Mouse (Mus musculus): ENCODE measurements around the gene Rere.
A peak's percentile ranks its signal among the peaks of the same experiment; 100 is the strongest.

Rere gene

DNA sequence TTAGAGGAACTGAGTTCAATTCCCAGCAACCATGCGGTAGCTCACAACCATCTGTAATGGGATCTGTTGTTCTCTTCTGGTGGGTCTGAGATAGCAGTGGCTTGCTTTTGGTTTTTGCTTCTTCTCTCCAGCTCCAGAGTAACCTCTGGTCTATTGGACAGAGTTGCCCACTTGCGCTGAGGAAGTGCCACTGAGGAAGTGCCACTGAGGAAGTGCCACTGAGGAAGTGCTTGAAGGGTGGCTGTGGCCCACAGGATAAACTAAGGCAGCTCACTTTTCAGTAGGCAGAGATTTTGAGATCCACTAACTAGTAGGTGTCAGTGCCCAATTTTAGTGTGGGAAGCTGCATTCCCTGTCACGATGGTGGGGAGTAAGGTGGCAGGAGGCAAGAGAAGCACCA, 327.2 kb downstream of the Rere start:
- DNase-seq (ENCODE audit: low read depth): no peak

DNA sequence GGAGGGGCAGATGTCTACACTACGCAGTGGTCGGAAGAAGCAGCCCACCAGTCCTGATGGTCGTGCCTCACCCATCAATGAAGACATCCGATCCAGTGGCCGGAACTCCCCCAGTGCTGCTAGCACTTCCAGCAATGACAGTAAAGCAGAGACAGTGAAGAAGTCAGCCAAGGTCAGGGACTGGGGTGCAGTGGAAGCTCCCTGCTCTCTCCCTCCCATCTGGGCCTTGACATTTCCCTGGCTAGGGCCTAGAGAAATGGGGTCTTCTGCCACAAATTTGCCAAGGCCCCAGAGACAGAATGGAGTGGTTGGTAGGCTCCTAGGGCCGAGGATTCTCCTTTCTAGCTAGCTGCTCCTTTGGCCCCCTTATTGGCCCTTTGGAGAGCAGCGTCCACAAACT, 332.3 kb downstream of the Rere start:
- no peak for DNase-seq (ENCODE audit: low read depth)

DNA sequence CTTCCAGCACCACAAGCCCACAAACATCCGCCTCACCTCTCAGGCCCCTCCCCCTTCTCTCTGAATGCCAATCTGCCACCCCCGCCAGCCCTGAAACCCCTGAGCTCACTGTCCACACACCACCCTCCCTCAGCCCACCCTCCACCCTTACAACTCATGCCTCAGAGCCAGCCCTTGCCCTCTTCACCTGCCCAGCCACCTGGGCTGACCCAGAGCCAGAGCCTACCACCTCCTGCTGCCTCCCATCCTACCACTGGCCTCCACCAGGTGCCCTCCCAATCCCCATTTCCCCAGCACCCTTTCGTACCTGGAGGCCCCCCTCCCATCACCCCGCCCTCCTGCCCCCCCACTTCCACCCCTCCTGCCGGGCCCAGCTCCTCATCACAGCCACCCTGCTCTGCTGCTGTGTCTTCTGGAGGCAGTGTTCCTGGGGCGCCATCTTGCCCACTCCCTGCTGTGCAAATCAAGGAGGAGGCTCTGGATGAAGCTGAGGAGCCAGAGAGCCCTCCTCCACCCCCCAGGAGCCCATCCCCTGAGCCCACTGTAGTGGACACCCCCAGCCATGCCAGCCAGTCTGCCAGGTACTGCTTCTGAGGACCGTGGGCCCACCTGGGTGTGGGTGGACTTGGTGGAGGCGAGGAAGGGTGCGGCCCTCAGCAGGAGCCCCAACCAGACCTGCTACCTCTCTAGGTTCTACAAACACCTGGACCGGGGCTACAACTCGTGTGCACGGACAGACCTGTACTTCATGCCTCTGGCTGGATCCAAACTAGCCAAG, 334.0 kb downstream of the Rere start:
- no peak for DNase-seq (ENCODE audit: low read depth)

DNA sequence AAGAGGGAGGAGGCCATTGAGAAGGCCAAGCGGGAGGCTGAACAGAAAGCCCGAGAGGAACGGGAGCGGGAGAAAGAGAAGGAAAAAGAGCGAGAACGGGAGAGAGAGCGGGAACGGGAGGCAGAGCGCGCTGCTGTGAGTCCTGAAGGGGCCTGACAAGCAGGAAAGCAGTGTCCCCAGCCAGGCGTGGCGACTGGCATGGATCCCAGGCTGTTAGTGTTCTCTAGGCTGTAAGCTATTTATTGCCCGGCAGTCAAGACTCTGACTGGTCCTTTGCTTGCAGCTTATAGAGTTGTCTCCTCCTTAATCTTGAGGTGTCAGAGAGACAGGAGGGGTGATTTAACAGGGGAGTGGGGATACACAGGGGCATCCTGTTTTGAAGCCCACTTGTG, 334.6 kb downstream of the Rere start:
- DNase-seq (ENCODE audit: low read depth): no peak

DNA sequence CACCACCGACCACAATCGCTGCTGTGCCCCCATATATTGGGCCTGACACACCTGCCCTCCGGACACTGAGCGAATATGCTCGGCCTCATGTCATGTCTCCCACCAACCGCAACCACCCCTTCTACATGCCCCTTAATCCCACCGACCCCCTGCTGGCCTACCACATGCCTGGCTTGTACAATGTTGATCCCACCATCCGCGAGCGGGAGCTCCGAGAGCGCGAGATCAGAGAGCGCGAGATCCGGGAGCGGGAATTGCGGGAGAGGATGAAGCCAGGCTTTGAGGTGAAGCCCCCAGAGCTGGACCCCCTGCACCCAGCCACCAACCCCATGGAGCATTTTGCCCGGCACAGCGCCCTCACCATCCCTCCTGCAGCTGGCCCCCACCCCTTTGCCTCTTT, 335.4 kb downstream of the Rere start:
- no peak for DNase-seq (ENCODE audit: low read depth)

DNA sequence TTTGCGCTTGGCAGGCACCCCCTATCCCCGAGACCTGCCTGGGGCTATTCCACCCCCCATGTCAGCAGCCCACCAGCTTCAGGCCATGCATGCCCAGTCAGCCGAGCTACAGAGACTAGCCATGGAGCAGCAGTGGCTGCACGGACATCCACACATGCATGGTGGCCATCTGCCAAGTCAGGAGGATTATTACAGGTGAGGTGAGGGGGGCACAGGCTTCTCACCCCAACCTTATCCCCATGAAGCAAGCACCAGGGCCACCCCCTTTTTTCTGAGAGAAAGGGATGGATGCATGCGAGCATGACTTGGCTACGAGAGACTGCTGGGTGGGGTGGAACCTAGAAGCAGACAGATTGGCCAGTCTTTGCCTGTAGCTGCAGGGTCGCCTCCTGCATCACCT, 337.6 kb downstream of the Rere start:
- DNase-seq (ENCODE audit: low read depth): no peak

DNA sequence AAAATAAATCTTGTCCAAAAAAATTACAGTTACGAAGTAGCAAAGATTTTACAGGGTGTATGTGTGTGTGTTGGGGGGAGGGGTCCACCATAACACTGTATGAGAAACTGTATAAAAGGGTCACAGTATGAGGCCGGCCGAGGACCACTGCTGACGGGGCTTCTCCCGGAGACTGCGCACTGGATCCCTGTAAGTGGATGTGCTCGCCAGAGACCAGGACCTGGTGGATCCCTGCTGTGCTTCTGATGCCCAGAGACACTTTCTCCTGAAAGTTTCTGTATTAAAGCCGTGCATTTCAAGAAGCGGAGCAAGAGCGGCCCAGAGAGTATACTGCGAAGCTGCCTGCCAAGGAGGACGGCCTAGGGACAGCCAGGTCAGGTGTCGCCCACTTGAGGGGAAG, 341.2 kb downstream of the Rere start:
- DNase-seq (ENCODE audit: low read depth): no peak

DNA sequence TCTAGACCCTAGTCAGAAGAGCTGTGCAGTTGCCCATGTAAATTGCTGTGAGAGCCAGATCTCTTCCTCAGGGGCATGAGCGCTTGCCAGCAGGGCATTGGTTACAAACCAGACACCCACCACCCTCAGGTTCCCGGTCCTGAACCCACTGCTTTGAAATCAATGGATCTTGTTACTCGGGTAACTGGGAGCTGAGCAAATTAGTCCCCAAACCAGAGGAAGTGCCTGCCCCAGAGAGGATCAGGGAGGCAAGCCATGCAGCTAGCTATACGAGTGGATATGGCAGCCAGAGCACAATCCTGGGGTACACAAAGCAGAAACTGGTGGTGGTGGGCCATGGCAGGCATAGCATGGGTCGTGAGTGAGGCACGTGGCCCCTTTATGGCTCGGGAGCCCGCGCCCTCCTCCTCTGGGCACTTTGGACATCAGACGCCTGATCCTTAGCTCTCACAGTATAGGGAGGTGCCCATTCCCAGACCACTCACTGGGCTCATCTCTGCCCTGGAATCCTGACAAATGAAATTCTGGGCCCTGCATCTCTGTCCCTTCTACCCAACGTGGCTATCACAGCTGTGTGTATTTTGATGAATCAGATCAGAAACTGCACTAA, 342.9 kb downstream of the Rere start:
- no peak for DNase-seq (ENCODE audit: low read depth)

DNA sequence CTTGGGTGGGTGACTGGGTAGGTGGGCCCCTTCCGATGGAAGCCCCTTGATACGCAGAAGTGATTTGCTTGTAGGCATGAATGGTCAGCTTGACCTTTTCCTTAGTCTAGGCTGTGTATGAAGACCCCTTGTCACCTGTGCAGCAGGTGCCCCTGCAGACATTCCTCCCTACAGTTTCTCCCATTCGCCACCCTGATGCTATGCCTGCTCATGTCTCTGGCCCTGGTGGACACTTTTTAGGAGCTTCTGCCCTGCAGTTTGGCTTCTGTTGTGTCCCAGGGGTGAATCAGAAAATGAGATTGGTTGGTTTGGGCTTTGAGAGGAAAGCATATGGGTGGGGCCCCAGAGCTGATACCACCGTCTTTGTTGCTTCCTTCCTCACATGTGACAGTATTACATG, 343.5 kb downstream of the Rere start:
- DNase-seq (ENCODE audit: low read depth): no peak

DNA sequence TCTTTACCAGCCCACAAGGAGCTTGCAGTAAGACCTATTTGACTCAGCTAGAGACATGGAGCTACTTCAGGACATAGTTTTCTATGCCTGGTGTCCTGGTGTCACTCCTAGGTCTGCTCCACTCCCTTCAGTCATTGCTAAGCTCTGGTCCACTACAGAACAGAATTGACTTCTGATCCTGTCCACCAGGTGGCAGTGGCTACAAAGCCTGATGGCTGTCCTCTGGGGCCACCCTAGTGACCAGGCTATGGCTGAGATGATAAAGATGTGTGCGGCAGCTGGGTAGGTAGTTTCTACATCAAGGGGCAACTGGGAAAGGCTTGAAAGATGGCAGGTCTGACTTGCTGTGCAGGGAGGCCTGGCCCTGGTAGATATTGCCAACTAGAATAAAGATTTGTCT, 344.0 kb downstream of the Rere start:
- peak; percentile 66 for DNase-seq (ENCODE audit: low read depth)

DNA sequence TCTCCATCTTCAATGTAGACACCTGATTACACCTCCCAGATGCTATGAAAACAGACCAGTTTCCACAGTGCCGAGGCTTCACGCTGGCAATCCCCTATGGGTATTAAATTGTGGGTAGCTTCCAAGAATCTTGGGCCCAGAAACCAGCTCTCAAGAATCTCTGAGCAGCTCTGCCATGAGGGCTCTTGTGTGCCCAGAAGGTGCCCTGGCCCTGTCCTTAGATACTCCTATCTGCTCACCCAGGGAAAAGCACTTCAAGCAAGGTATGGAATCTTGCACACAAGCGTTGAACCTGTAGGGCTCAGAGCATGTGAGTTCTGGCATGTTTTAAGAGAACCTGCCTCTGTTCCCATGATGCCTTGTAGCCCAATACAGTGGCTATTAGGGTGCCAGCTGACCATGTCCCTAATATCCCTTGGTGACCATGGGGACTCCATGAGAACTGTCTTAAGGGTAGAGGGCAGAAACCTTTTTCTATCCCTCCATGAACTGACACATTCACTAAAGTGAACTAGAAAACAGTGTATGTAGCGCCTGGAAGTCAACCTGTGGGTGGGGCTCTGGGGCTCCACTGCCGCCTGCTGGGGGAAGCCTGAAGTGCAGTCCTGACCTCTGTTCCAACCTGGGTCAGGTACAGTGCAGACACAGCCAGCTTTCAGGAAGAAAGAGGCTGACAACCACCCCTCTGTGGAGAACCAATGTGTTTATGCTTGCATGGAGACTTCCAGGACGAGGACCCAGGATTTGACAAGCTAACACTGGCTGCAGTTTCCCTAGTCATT, 344.7 kb downstream of the Rere start:
- DNase-seq (ENCODE audit: low read depth): peak; percentile 62

DNA sequence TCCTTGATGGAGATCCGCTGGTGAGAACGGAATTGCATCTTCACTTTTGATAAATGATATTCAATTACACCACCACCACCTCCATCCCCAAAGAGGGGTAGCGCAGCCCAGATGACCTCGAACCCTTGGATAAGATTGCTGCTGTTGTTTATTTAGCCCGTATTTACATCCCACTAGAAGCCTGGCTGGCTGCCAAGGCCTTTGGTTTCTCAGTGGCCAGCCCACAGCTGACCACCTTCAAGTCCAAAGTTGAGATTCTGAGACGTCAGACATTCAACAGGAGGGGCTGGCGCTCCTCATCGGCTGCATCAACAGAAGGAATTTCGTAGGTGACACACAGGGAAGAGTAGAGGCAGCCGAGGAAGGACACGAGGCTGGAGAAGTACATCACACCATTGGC, 347.8 kb downstream of the Rere start:
- no peak for DNase-seq (ENCODE audit: low read depth)

DNA sequence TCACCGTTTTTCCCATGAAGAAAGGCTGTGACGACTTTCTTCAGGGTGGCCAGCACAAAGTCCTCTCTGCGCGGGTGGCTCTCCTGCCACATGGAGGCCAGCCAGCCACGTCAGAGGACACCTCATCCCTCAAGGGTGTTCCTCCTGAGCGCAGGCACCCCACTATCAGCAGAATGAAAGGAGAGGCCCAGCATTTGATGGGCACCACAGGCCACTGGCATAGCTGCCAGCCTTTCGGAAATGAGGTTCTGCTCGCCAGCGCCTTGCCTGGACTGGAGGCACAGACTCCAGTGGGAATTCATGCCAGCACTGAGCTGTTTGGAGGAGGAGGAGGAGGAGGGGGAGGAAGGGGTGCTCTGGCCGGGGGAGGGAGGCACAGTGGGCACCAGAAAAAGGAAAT, 354.1 kb downstream of the Rere start:
- DNase-seq (ENCODE audit: low read depth): no peak

DNA sequence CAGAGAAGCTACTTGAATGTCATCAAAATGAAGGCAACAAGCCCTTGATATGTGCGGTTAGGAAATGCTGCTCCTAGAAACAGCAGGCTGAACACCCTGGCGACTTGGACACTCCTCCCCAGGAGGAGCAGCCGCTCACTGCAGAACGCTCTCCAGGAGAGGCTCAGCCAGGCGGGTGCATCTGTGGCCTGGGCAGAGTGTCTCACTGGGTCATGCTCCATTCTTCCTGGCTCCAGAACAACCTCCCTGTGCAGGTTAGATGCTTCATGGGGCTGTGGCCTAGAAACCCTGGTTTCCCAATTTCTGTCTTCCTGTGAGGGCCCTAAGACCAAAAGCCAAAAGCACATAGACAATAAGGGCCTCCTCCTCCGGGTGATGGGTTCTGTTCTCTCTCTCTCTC, 355.2 kb downstream of the Rere start:
- no peak for DNase-seq (ENCODE audit: low read depth)

DNA sequence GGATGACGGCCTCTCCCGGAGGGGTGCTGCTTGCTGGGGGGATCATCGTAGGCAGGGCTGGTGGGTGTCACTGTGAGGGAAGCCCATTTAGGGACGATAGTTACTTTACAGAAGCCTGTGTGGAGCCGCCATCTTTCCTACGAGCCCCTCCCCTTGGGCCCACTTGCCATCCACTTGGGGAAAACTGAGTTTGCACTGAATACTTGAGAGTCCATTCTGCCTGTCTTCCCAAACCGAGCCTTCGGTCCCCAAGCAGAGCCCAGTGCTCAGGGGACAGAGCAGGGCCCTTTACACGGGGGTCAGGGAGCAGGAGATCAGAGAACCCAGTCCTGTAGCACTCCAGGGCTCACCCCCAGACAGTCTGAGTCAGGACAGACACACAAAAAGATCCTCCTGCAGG, 362.9 kb downstream of the Rere start:
- DNase-seq (ENCODE audit: low read depth): no peak

DNA sequence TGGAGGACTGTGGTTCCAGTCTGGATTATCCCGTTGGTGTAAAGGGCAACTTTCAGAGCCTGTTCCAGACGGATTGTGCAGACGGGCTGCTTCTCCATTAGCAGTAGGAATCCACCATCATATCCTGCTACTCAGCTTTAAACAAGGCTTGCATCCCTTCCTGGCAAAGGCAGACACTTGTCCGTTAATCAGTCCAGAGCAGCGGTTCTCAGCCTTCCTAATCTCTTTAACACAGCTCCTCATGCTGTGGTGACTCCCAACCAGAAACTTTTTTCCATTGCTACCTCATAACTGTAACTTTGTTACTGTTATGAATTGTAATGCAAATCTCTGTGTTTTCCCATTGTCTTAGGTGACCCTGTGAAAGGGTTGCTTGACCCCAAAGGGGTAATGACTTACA, 367.9 kb downstream of the Rere start:
- DNase-seq (ENCODE audit: low read depth): no peak

DNA sequence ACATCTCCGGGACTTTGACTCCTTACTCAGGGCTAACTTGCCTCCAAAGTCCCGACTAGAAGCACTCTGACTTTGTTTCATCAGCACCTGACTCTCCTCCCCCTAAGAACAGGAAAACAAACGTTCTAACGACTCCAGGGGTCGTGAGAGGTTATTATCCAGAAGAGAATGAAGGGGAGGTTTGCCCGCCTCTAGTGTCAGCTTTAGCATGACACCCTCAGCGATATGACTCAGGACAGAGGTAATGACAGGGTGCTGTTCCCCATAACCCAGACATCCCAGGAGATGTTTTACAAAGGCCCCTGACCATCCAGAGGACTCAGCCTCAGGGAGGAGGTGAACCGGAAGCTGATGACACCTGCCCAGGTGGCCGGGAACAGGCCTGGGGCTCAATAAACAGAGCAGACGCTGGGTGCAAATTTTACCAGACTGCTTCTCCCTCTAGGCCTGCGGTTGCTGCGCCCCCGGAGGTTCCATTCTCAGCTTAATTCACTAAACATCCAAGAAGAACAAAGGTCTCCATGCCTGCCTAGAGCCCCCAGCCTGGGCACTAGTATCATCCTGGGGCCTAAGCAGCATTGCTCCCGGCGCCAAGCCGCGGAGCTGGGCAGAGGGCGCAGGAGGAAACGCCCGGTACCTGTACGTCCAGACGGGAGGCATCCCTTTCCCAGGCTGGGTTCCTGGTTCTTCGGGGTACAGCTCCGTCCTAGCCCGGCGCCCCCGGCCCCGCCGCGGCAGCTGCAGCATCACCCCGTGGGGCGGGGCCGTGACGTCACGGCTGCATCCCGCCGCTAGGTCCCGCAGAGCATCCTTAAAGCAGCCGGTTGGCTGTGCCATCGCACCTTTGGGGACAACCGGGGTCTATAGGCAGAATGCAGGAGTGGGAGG, 370.2 kb downstream of the Rere start, which contains the start of gene Slc45a1:
Slc45a1 (minus strand) TSS at position 785 of the 888 bp plus-strand sequence.
- no peak for DNase-seq (ENCODE audit: low read depth)

DNA sequence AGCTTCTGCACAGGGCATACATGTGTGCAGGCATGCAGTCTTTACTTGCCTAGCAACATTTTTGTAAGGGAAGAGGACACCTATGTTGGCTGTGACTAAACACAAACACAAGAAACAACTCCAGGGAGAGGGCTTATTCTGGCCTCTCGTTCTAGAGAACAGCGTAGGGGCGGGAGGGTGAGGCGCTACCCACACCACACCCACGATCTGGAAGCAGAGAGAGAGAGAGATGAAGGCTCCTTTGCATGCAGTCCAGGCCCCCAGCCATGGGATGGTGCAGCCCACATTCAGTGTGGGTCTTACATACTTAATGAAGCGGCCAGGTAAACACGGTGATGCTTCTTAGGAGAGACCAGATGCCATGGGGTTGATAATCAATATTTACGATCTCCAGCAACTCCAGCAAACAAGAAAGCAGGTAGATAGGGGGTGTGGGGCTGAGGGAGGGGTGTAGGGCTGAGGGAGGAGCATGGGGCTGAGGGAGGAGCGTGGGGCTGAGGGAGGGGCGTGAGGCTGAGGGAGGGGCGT, 371.7 kb downstream of the Rere start:
- DNase-seq (ENCODE audit: low read depth): no peak

DNA sequence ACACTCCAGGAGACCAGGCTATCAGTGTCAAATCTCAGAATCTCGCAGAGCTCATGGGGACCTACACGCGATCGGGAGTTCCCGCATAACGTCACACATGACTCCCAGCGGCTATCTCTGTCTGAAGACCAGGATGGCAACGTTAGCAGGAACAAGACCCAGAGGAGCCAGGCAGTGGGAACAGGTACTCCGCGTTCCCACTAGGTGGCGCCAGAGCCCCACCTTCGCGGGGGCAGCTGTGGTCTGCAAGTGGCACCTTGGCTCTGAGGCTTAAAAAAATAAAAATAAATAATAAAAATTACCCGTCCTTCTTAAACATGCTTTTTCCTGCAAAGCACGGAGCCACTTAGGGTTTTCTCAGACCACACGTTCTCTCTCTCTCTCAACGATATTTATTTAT, 374.5 kb downstream of the Rere start:
- DNase-seq (ENCODE audit: low read depth): peak; percentile 90

DNA sequence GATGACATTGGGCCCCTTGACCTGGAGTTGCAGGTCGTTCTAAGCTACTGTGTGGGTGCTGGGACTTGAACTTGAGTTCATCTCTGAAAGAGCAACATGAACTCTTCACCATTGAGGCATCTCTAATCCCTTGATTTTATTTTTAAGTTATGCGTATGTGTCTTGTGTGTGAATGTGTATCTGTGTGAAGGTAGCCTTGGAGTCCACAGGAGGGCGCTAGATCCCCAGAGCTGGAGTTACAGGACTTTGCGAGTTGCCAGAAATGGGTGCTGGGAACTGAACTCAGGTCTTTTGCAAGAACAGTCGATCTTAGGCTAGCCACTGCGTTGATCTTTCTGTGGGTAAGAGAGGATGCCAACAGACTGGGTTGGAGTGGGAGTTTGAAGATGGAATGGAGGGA, 375.1 kb downstream of the Rere start:
- peak; percentile 65 for DNase-seq (ENCODE audit: low read depth)

DNA sequence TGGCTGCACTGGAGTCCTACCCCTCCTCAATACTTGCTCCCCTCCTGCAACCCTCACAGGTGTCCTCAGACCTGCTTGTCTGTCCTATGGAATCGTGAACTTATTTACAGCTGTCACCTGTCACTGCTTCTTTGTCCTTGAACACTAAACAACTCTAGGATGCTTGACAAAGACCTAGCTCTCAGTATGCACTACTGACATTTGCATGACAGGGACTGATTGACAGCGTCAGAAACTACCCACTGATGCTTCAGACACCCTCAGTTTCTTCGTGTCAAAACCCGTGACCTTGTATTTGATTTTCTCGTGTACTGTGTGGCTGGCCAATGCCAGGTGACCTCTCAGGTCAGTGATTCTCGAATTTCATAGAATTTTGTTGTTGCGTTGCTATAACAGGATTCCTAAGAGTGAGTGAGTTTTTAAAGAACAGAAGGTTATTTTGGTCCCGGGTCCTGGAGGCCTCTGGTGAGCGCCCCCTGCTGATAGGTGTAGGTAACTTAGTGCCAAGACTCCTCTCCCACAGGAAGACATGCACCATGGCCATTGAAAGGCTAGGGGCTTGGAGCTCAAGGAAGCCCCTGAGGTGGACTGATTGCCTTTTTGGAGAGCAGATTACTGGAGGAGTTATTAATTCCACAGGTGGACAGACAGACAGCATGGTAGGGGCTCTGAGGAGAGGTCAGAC, 378.6 kb downstream of the Rere start:
- DNase-seq (ENCODE audit: low read depth): peak; percentile 13
